Mouse (Mus musculus): Measurements from ENCODE around the gene Zfp800.

Zfp800 gene

DNA sequence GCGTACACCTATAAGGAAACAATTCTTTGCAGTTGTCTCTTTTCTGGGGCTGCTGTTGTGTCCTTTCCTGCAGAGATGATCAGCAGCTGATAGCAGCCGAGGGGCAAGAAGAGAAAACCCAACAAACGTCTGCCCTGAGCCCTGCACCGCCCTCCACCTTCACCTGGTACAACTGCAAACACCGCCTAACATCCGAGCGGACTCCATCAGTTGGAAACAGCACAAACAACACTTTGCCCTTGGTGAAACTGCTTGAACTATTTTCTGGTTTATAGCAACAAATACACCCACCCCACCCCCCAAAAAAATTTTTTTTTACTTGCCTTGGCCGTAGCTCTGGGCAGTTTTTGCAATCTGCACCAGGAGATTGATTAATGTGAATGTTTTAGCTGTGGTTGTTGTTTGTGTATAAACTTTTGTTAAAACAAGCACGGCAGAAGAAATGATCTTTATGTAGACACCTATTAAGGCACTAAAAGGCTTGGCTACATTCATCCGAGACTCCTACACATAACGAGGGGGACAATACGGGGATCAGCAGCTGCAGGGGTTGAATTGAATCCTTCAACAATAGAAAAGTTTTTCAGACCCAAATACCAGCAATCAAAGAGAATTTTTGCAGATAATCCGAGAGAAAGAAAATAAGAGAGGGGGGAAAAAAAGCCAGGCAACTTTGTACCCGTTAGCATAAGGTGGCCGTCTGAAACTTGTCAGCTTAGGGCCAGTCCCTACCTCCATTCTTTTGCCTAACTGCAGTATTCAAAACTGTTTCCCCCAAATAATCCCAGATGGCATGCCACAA is 1.6 kb downstream of the Zfp800 start:
- no peak for DNase-seq (ENCODE audit: low spot score)

DNA sequence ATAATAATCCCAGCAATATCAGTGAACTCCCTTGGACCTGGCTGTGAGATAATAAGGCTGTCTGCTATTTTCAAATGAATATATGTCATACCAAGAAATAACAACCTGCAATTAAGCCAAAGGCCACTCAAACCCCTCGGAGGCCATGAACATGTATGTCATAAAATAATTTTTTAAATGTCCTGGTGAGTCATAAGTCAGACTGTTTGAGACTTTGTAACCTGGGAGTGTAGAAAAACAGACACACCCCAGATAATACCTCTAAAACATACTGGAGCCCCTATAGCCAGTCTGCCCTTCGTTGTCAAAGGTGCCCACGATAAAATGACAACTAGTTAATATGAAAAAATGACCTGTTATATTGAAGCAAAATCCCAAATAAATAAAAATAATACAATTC is 8.8 kb downstream of the Zfp800 start:
- no peak for DNase-seq (ENCODE audit: low spot score)

DNA sequence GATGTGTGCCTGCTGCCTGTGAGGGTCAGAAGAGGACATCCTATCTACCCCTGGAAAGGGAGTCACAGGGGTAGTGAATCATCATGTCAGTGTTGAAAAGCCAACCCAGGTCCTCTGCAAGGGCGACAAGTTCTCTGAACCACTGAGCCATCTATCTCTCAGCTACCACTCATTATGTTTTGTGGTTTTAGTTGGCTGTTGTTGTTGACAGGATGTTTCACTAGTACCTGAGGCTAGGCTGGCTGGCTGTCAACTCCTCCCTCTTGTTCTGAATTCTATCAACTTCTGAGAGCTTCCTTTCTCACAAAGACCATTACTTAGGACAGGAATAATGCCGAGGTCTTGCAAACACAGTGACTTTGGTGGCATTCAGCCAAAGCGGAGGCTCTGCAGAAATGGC is 12.6 kb downstream of the Zfp800 start:
- DNase-seq (ENCODE audit: low spot score), result no peak

DNA sequence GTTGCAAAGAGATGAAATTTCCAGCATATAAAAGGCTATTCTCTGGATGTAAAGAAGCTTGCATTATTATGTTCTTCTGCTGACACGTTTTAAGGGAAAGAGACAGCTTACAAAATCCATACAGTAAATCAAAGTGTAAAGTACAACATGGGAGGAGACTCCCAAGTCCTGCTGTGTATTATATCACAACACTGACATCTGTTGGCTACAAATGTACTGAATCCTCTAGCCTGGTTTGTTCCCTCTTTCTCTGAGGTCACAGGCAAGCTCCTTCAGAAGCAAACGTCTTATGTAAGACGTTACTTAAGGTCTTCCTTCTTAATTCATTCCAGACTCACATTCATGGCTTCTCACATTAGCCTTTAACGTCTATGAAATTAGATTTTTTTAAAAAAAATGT is 15.8 kb downstream of the Zfp800 start:
- no peak for DNase-seq (ENCODE audit: low spot score)

DNA sequence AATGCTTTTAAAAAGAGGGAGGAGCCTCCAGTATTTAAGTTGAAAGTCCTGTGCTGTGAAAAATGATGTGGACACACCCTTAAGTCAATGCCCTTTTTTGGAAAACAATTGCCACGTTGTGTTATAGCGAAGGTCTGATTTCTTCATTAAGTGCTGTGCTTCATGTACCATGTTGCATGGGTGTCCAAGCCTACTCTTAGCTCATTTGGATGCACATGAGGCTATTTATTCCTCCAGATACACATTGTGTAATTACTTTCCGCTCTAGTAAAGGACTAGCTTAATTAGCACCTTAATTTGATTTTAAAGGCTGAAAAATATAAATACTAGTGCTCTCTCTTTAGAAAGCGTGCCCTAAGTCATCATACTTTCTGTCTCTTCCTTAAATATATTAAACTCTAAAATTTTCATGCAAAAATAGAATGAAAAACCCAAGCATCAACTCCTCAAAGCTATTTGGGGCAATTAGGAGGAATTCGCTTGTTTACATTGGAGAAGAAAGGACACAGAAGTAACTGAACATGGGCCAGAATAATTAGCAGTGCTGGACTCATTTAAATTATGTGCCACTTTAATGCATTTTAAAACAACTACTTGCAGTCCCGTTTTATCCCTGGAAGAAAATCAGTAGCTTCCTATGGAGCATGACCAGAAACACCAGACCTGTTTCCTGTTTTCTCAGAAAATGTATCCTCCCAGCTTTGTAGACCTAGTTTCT is 27.7 kb downstream of the Zfp800 start:
- DNase-seq (ENCODE audit: low spot score), result no peak

DNA sequence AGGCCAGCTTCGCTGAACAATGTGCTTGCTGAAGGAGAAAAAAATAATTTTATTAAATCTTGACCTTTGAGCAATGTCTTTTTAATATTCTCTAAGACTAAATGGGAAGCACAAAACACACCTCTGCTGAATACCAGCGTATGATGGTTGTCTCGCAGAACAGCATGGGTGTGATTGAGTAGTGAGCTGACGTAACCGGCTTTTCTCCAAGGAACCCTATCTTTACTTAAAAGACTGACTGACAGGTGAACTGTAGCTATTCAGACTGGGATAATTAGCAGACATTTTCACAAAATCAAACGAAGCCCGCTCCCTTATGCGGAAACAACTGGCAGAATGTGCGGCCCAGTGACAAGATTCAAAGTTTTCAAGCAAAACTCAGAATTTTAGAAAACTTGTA is 30.2 kb downstream of the Zfp800 start:
- no peak for DNase-seq (ENCODE audit: low spot score)

DNA sequence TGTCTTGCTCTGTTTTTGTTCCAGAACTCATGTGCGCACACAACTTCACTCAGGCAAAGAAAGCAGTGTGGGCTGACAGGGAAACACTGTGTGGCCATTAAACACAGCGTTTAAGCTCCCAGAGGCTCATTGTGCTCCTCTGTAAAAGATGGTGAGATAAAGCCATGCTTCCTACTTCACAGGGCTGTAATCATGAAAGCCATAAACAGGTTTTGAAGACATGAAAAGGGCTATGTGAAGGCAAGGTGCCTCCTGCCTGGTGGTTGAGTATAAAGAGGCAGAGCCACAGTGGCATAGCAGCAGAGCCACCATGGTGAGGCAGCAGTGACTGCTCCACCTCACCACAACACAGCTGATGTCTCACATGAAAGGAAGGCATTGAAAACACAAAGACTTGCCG is 46.7 kb downstream of the Zfp800 start:
- DNase-seq (ENCODE audit: low spot score), result no peak

DNA sequence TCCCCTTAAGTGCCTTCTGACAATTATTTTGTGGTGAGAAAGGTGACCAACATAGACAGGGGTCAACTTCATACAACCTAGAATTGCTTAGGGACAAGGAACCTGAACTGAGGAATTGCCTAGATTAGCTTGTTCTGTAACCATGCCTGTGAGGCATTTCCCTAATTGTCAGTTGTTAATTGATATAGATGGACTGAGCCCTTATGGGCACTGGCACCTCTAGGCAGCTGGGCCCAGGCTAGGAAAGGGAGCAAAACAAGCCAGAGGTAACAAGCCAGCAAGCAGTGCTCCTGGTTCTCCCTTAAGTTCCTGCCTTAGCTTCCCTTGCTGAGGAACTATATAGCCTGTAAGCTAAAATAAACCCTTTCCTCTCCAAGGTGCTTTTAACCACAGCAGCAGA is 52.1 kb downstream of the Zfp800 start:
- DNase-seq (ENCODE audit: low spot score), result no peak

DNA sequence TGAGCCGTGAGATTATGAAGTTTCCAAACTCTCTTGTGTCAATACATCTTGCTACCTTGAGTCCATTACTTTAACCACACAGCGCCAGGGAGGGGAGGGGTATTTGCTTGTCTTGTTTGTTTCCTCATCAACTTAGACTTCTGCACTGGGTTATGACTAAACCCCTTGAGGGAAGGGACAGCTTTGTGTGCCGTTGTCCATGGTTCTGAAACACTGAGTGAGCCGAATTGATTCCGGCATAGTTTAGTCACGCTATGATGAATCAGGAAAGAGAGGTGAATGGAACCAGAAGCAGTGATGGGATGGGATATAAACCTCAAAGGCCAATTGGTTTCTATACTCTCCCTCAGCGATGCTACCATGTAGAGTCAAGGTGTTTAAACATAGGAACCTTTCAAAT is 52.6 kb downstream of the Zfp800 start:
- no peak for DNase-seq (ENCODE audit: low spot score)

DNA sequence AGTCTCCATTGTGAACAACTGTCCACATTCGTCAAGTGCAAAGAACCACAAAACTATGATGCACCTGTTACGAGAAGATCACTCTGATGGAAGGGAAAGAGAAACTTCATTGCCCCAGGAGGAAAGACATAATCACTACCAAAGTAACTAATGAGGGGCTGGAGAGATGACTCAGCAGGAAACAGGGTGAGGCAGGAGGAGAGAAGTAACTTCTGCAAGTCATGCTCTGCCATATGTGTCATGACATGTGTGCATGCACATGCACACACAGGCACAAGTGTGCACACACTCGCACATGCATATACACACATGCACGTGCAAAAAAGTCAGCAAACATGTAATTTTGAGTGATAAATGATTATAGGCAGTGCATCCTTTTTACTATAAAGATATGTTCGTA is 54.9 kb downstream of the Zfp800 start:
- no peak for DNase-seq (ENCODE audit: low spot score)

DNA sequence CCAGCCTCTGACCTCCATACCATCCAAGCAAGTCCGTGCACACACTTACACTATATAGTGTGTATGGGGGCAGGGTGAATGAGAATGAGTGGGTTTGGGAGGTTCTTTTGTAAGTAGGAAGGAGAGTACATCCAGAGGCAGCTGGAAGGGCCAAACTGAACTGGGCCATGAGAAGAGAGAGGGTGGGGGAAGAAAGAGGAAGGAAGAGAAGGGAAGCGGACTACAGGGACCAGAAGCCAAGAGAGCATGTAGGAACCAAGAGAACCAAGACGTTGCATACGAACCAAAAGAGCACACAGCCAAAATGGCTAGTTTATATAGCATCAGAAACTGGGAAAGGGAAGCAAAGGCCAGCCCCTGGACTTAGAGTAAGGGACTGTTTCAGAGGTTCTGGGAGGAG is 56.6 kb downstream of the Zfp800 start:
- DNase-seq (ENCODE audit: low spot score), result no peak

DNA sequence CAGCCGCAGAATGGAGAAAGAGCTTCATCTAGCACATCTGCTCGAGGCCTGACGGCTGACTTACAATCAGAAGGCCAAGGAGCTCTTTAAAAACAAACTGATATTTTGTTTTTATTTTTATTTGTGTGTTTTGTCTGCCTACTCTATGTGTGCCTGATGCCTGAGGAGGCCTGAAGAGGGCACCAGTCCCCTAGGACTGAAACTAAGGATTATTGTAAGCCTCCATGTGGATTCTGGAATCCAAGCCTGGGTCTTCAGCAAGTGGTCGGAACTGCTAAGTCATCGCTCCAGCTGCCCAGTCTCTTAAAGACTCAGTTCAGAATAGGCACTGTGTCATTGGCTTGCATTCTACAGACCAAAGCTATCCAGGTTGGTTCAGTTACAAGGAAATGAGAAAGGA is 58.4 kb downstream of the Zfp800 start:
- no peak for DNase-seq (ENCODE audit: low spot score)

DNA sequence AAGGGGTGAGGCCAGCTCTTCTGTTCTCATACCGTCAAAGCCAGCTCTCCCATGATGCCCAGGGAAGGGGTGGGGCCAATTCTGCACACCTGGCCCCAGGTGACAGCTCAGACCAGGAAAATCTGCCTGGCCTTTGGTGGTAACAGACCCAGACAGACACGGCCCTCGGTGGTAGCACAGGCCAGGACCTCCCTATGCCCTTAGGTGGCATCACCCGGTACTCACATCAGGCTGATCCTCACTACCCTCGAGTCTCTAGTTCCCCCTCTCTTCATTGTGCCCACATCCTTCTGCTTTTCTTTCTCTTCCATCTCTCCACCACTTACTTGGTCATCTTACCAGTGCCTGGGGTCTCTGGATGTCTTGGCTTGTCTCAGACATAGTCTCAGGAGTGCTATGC is 64.1 kb downstream of the Zfp800 start:
- no peak for DNase-seq (ENCODE audit: low spot score)

DNA sequence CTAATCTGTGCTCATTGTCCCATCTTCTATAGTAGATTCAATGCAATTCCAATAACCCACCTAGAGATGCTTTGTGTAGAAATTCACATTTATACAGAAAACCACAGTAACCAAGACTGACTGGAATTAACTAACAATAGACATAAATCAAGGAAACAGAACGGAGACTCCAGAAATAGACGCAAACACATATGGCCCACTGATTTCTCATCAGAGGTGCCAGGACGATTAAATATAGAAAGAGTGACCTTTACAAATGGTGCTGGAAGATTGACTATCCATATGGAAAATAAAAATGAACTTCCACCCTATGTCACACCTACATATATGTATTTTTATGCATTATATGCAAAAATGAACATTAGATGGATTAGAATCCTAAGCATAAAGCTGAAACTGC is 65.3 kb downstream of the Zfp800 start:
- DNase-seq (ENCODE audit: low spot score), result no peak

DNA sequence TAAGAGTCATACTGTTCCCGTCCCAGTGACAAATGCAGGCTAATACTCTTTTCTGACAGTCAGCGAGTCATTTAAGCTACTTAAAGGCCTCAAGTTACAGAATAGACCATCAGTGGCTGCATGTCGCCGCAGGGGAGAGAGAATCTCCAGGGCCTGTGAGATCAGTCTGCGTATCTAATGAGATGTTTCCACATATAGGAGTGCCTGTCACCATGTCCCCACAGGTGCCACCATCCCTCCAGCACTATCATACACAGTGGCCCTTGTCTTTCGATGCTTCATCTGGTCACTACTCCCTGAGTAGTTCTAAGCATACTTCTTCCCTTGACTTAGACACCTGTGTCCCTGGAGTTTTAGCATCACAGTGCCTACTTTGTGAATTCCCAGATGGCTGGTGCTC is 68.0 kb downstream of the Zfp800 start:
- DNase-seq (ENCODE audit: low spot score), result no peak

DNA sequence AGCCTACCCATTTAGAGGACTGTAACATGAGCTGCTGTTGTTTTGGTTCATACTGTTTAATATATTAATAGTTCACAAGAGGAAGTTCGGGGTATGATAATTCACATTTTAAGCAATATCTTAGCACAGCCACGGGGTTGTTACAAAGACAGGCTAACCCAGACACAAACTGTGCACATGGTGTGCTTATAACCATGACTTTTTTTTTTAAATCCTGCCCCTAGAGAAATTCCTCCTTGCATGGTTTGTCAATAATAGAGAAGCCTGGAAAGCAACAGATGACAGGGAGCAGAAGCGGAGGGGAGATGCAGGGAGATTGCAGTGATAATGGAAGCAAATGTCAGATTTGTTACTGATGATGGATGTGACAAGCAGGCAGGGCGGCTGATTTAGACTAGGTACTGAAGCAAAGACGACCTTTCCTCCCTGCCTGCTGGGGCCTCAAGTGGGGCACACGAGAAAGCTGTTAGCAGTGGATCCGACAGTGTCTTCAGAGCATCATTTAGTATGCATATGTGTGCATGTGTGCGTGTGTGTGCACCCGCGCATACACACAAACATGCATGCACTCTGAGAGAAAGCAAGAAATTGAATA is 68.7 kb downstream of the Zfp800 start:
- no peak for DNase-seq (ENCODE audit: low spot score)

DNA sequence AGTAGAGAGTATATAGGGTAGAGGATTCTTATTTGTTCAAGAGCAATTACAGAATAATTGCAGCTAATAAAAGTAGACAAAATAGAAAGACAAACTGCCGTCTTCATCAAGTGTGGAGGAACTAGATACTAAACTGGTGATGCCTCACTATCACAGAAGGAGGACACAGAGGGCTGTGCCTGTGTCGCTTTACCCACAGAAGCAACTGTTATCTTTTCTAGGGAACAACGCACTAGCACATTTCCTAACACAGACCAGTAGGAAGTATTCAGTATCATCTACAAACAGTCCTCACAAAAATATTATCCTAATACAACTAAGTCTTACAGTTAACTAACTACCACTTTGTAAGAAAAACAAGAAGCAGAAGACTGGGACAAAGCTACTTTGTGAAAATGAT is 71.1 kb downstream of the Zfp800 start:
- DNase-seq (ENCODE audit: low spot score), result no peak

DNA sequence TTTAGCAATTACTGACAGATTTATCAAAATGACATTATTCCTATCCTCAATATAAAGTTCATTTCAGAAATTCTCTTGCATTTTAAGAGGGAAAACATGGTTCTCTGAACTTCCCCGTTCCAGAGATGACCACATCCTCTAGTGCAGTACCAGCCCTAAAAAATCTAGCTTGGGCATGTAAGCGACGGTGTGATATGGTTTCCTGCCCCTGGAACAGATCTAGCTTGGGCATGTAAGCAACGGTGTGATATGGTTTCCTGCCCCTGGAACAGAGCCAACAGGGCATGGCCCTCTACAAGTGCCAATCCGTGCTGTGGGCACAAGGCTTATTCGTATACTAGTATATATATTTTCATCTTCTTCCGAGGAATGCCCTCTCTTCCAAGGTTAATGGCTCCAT is 75.4 kb downstream of the Zfp800 start:
- DNase-seq (ENCODE audit: low spot score), result no peak

DNA sequence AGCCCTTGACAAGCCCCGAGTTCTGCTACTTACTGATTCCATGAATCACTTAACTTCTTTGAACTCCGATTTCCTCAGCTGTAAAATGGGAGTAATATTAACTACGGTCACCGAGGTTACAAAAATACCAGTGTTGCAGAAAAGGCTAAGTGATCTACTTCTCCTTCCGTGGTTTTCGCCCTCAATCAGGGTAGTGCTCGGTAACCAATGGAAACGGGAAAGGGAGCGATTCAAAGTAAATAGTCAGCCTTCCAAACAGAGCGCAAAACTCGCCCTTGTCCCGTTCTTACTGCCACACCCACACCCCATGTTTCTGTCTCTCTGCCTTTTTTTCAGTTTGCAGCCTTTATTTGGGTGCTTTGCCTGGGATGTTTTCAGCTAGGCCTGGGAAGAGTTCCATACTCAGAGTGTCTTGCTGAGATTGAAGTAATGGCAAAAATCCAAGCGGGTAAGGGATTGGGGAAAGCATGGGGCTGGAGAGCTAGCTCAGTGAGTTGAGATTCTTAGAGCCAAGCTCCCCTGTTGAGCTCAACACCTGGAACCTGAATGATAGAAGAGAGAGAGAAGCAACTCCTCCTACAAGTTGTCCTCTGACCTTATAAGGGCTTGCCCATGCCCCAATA is 78.0 kb downstream of the Zfp800 start:
- no peak for DNase-seq (ENCODE audit: low spot score)

DNA sequence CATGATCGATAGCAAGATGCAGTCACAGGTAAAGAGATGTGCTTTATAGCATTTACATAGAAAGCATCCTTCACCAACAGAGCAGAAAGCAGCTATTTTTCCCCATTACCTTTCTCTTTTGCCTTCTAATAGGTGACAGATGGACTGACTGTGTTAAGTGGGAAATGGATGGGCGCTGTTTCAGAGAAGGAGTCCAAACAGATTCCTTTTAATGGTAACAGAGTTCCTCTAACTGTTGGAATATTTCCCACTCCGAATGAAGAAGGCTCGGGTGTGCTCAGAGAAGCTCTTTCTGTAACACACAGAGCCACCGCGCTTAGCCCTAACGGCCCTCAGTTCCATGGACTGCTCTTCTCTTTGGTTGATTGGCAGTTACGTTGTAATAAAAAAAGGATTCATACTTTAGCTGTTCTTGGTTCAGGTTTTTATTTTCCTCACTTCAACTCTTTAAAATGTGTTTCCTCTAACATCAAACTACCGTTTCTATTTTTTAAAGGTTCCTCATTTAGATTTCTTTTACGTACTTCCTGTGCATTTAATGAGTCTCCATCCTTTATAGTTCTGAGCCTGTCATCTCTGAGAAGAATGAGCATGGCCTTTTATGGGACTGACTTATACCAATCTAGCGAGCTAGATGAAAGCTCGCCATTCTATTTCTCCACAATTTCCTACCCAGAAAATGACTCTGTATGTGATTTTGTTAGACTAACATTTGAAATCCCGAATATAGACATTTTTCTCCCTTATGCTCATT is 78.8 kb downstream of the Zfp800 start:
- no peak for DNase-seq (ENCODE audit: low spot score)

DNA sequence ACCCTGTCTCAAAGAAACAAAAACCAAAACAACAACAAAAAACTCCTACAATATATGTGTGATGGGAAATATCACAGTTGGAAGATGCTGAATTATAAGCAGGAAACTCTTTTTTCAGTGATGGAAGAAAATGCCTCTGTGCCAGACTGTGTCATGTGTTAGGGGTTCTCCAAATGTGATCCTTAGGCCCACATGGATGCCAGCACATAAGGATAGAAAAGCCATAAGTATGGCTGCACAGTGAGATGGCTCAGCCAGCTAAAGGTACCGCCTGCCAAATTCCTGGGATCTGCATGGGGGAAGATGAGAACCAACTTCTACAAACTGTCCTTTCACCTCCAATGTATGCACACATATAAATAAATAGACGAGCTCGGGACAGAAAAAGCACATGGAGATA is 82.6 kb downstream of the Zfp800 start:
- no peak for DNase-seq (ENCODE audit: low spot score)

DNA sequence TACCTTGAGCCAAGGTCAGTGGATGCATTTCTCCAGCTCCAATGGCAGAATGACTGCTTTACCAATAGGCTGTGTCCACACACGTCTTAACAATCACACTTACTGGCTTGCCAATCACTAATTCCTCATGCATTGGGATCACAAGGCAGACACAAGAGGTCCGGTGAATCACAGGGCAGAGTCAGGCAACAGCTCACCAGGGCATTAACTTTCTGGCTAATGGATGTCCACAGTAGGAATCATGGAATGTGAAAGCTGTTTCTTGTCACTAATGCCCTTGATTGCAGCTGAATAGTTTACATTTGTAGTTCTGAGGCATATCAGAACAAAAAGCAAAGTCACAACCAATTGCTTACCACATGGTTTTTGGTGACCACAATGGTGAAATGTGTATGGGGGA is 85.7 kb downstream of the Zfp800 start:
- no peak for DNase-seq (ENCODE audit: low spot score)

Measured in testis, postnatal 14 days (tissue).